8 mouse cellular contexts compared by ENCODE assay signal in genomic region chr11:69836703-69837576, GRCm38 (mm10). TPM values are rescaled to one million over a fixed set of nuclear protein-coding genes. Genes with fewer than 3 reads are reported as not detected.
A peak's percentile ranks its signal among the peaks of the same experiment; 100 is the strongest.
DNase-seq lines count a peak whose midpoint lies in the region; ATAC-seq and TF ChIP-seq lines count a peak whose summit lies in the region.

No protein-coding gene starts in this region.

- no peaks in the 10 kb centered on the region for H3K27me3 ChIP-seq in thymus, adult 2 months (ENCODE audit: control insufficient read depth, insufficient read depth, low read length)
- no peaks in the 10 kb centered on the region for H3K27me3 ChIP-seq in intestine, embryonic 14.5 days (replicated peaks; ENCODE audit: control insufficient read depth, insufficient read depth, low read length)
- H3K27me3 ChIP-seq in limb, embryonic 15.5 days = no peaks in the 10 kb centered on the region
- no peaks in the 10 kb centered on the region for H3K27me3 ChIP-seq in neural tube, embryonic 13.5 days

- no peaks in the 10 kb centered on the region for H3K36me3 ChIP-seq in thymus, adult 2 months (ENCODE audit: control insufficient read depth, insufficient read depth, low read length)
- H3K36me3 ChIP-seq in intestine, embryonic 14.5 days (ENCODE audit: control insufficient read depth, insufficient read depth, low read length) = peaks cover 20% of the 10 kb centered on the region
- H3K36me3 ChIP-seq in limb, embryonic 15.5 days = peaks cover 6% of the 10 kb centered on the region
- peaks cover 19% of the 10 kb centered on the region for H3K36me3 ChIP-seq in neural tube, embryonic 13.5 days

- H3K27ac ChIP-seq in thymus, adult 2 months (ENCODE audit: control insufficient read depth, insufficient read depth, low read length) = no peak overlapping the region
- H3K27ac ChIP-seq in intestine, embryonic 14.5 days (ENCODE audit: low read depth) = peak overlapping the region; percentile 78
- peak overlapping the region; percentile 94 for H3K27ac ChIP-seq in limb, embryonic 15.5 days
- peak overlapping the region; percentile 98 for H3K27ac ChIP-seq in neural tube, embryonic 13.5 days (replicated peaks)

- peak overlapping the region; percentile 62 for H3K9ac ChIP-seq in intestine, embryonic 14.5 days (ENCODE audit: low read length)
- peak overlapping the region; percentile 68 for H3K9ac ChIP-seq in limb, embryonic 15.5 days
- peak overlapping the region; percentile 97 for H3K9ac ChIP-seq in neural tube, embryonic 13.5 days

- 10% methylated on average over 51 of the region's 52 CpGs for WGBS in thymus, adult 2 months
- WGBS in intestine, embryonic 14.5 days = 2% methylated on average over 51 of the region's 52 CpGs
- WGBS in limb, embryonic 15.5 days = under 1% methylated on average over 52 of the region's 52 CpGs
- 1% methylated on average over 51 of the region's 52 CpGs for WGBS in neural tube, embryonic 13.5 days

- peak overlapping the region; percentile 53 for H3K4me3 ChIP-seq in thymus, adult 2 months (ENCODE audit: control insufficient read depth, insufficient read depth, low read length)
- peak overlapping the region; percentile 79 for H3K4me3 ChIP-seq in intestine, embryonic 14.5 days (ENCODE audit: low read depth, low read length)
- peak overlapping the region; percentile 70 for H3K4me3 ChIP-seq in limb, embryonic 15.5 days
- peak overlapping the region; percentile 93 for H3K4me3 ChIP-seq in neural tube, embryonic 13.5 days

- TF ChIP-seq CTCF in thymus, adult 2 months (IDR thresholded peaks at IDR 0.05; ENCODE audit: borderline replicate concordance, control insufficient read depth, extremely low read depth, insufficient read depth, low read length, poor library complexity) = no peak

- TF ChIP-seq POLR2A in thymus, adult 2 months (IDR thresholded peaks at IDR 0.05; ENCODE audit: control insufficient read depth, extremely low read depth, insufficient read depth, low read length, poor library complexity) = no peak

- peak overlapping the region; percentile 77 for H3K4me2 ChIP-seq in intestine, embryonic 14.5 days (ENCODE audit: low read length)
- peak overlapping the region; percentile 89 for H3K4me2 ChIP-seq in limb, embryonic 15.5 days
- peak overlapping the region; percentile 99 for H3K4me2 ChIP-seq in neural tube, embryonic 13.5 days

- H3K9me3 ChIP-seq in intestine, embryonic 14.5 days (ENCODE audit: control insufficient read depth, low read length) = no peaks in the 10 kb centered on the region
- no peaks in the 10 kb centered on the region for H3K9me3 ChIP-seq in limb, embryonic 15.5 days
- H3K9me3 ChIP-seq in neural tube, embryonic 13.5 days = no peaks in the 10 kb centered on the region

- peak; percentile 0; the same call in 1 of the 2 replicates for ATAC-seq in intestine, embryonic 14.5 days (replicated peaks; ENCODE audit: low FRiP score, low TSS enrichment, low read depth)
- no peak for ATAC-seq in limb, embryonic 15.5 days (ENCODE audit: insufficient number of reproducible peaks, low FRiP score, low TSS enrichment, low read depth)
- peak; percentile 4; the same call in 1 of the 2 replicates for ATAC-seq in neural tube, embryonic 13.5 days (ENCODE audit: low read depth)

- peak; percentile 28 for DNase-seq in thymus, adult 2 months
- DNase-seq in thymus, postnatal 10 days (ENCODE audit: low spot score in 2 of 2) = no peak
- DNase-seq in cerebellum, adult 9-10 months = peak; percentile 77
- DNase-seq in gastrocnemius, adult 8-10 months (ENCODE audit: low spot score in 2 of 2) = peak; percentile 17 to 46
- DNase-seq in intestine, embryonic 14.5 days (ENCODE audit: low spot score) = peak; percentile 83
- DNase-seq in spleen, adult 18-20 months = no peak

- H3K4me1 ChIP-seq in thymus, adult 2 months (replicated peaks; ENCODE audit: control insufficient read depth, insufficient read depth, low read length) = peaks cover 28% of the 10 kb centered on the region
- H3K4me1 ChIP-seq in intestine, embryonic 14.5 days (replicated peaks; ENCODE audit: control insufficient read depth, insufficient read depth, low read length) = peaks cover 32% of the 10 kb centered on the region
- peaks cover 43% of the 10 kb centered on the region for H3K4me1 ChIP-seq in limb, embryonic 15.5 days
- peaks cover 40% of the 10 kb centered on the region for H3K4me1 ChIP-seq in neural tube, embryonic 13.5 days (replicated peaks)

RNA-seq across cellular contexts. Expression of gene Nlgn2, which starts 0.6 kb away (rescaled TPM):
- 14.4 and 15.3 TPM in 2 replicates for polyA plus RNA-seq in thymus, adult 2 months (2012; rRNA removed)
- total RNA-seq in gastrocnemius, adult 8-10 months (2022) = 1 to 10 TPM; 1.3 to 2.4 (median 1.7) TPM
- 8.5 TPM in 2 replicates for polyA plus RNA-seq in intestine, embryonic 14.5 days (2014; fragmentation: Nextera tagmentation; extraction: Ambion mirVana)
- polyA plus RNA-seq in limb, embryonic 15.5 days (2015; fragmentation: Nextera tagmentation; extraction: Ambion mirVana) = 7.6 and 8.7 TPM in 2 replicates
- polyA plus RNA-seq in neural tube, embryonic 13.5 days (2015; fragmentation: Nextera tagmentation; extraction: Ambion mirVana) = 17.1 and 18.1 TPM in 2 replicates

RNA-seq across cellular contexts. Expression of gene Tmem256, which starts 1.4 kb away (rescaled TPM):
- polyA plus RNA-seq in thymus, adult 2 months (2012; rRNA removed) = 160 and 224 TPM in 2 replicates
- total RNA-seq in gastrocnemius, adult 8-10 months (2022) = 100 to 1,000 TPM; 143 to 214 (median 181) TPM
- polyA plus RNA-seq in intestine, embryonic 14.5 days (2014; fragmentation: Nextera tagmentation; extraction: Ambion mirVana) = 436 and 455 TPM in 2 replicates
- 325 and 365 TPM in 2 replicates for polyA plus RNA-seq in limb, embryonic 15.5 days (2015; fragmentation: Nextera tagmentation; extraction: Ambion mirVana)
- 321 and 416 TPM in 2 replicates for polyA plus RNA-seq in neural tube, embryonic 13.5 days (2015; fragmentation: Nextera tagmentation; extraction: Ambion mirVana)

RNA-seq across cellular contexts. Expression of gene Plscr3, which starts 9.2 kb away (rescaled TPM):
- polyA plus RNA-seq in thymus, adult 2 months (2012; rRNA removed) = 132 and 142 TPM in 2 replicates
- 10 to 100 TPM in 2 of 4 experiments, 1 to 10 TPM in 2; 8.7 to 10.6 (median 9.4) TPM for total RNA-seq in gastrocnemius, adult 8-10 months (2022)
- 92.1 and 94.4 TPM in 2 replicates for polyA plus RNA-seq in intestine, embryonic 14.5 days (2014; fragmentation: Nextera tagmentation; extraction: Ambion mirVana)
- 132 and 134 TPM in 2 replicates for polyA plus RNA-seq in limb, embryonic 15.5 days (2015; fragmentation: Nextera tagmentation; extraction: Ambion mirVana)
- polyA plus RNA-seq in neural tube, embryonic 13.5 days (2015; fragmentation: Nextera tagmentation; extraction: Ambion mirVana) = 62.5 and 65.6 TPM in 2 replicates

RNA-seq across cellular contexts. Expression of gene Spem1, which starts 15.0 kb away (rescaled TPM):
- 0.20 and 0.61 TPM in 2 replicates for polyA plus RNA-seq in thymus, adult 2 months (2012; rRNA removed)
- total RNA-seq in gastrocnemius, adult 8-10 months (2022) = not detected
- polyA plus RNA-seq in intestine, embryonic 14.5 days (2014; fragmentation: Nextera tagmentation; extraction: Ambion mirVana) = 0.17 TPM in 1 of 2 replicates, not detected in the other
- polyA plus RNA-seq in limb, embryonic 15.5 days (2015; fragmentation: Nextera tagmentation; extraction: Ambion mirVana) = 0.28 TPM in 1 of 2 replicates, not detected in the other
- polyA plus RNA-seq in neural tube, embryonic 13.5 days (2015; fragmentation: Nextera tagmentation; extraction: Ambion mirVana) = 0.43 and 0.98 TPM in 2 replicates

RNA-seq across cellular contexts. Expression of gene Spem2, which starts 18.7 kb away (rescaled TPM):
- polyA plus RNA-seq in thymus, adult 2 months (2012; rRNA removed) = 0.22 TPM in 1 of 2 replicates, not detected in the other
- not detected for total RNA-seq in gastrocnemius, adult 8-10 months (2022)
- not detected in 2 replicates for polyA plus RNA-seq in intestine, embryonic 14.5 days (2014; fragmentation: Nextera tagmentation; extraction: Ambion mirVana)
- not detected in 2 replicates for polyA plus RNA-seq in limb, embryonic 15.5 days (2015; fragmentation: Nextera tagmentation; extraction: Ambion mirVana)
- not detected in 2 replicates for polyA plus RNA-seq in neural tube, embryonic 13.5 days (2015; fragmentation: Nextera tagmentation; extraction: Ambion mirVana)

Comparison
In these comparisons a context has a peak if more than half of its experiments do, and no peak if none do; other contexts are left out.
1. DNase-seq: peak in thymus, adult 2 months (single experiment), cerebellum, adult 9-10 months (single experiment), gastrocnemius, adult 8-10 months (2 of 2) and intestine, embryonic 14.5 days (single experiment); none in thymus, postnatal 10 days (0 of 2) and spleen, adult 18-20 months (0 of 2).
2. Peak in every context shown above with its lines, with median percentiles within 50 percentile points of each other: H3K4me3 ChIP-seq, H3K4me2 ChIP-seq and H3K9ac ChIP-seq.